Mouse (Mus musculus) G1E (cell line): ENCODE measurements around the gene Nyap1.

ENCODE experiments used
- CTCF ChIP-seq: IDR thresholded peaks from 2 replicates; pipeline ENCODE4 v1.5.1; 2012; ENCODE audit warnings: low read depth, low read length, inconsistent platforms, mixed read lengths
- POLR2AphosphoS5 ChIP-seq: IDR thresholded peaks from 2 replicates; pipeline ENCODE4 v1.6.1; 2012; ENCODE audit warnings: low read depth, low read length, inconsistent platforms; ENCODE audit not compliant: insufficient replicate concordance

- TF ChIP-seq CTCF = no peak
- no peak for TF ChIP-seq POLR2AphosphoS5
These were observed 41.6 kb downstream of the Nyap1 start for GRCm38 (mm10) chr5:137699850-137700249.
